Mouse (Mus musculus) limb, embryonic 11.5 days (tissue): ENCODE results near the gene Ppp4c. TPM values are rescaled to one million over a fixed set of nuclear protein-coding genes. Genes with fewer than 3 reads are reported as not detected.

Experiments used
- ATAC-seq: fragments of 200-750 bp; cut with Nextera tagmentation; 2 replicates; pipeline ENCODE4 v1.8.0; 2017; ENCODE audit warnings: low read depth; ENCODE audit not compliant: insufficient number of reproducible peaks, low FRiP score, low TSS enrichment
- DNase-seq: peaks from one replicate; pipeline ENCODE4 v3.0.0-alpha.2; 2015; ENCODE audit warnings: low spot score
- H3K27ac ChIP-seq: fragments of 300-500 bp; sonication (generic); replicated peaks from 2 replicates; pipeline ENCODE4 v1.5.1; 2014; ENCODE audit warnings: low read depth, mild to moderate bottlenecking, low read length
- H3K27me3 ChIP-seq: fragments of 300-500 bp; sonication (generic); 2 replicates; pipeline ENCODE4 v1.6.1; 2014; ENCODE audit warnings: mild to moderate bottlenecking, low read length, mixed read lengths; ENCODE audit not compliant: control insufficient read depth, insufficient read depth
- H3K36me3 ChIP-seq: fragments of 300-500 bp; sonication (generic); 2 replicates; pipeline ENCODE4 v1.6.1; 2014; ENCODE audit warnings: mild to moderate bottlenecking, low read length, moderate library complexity, mixed read lengths; ENCODE audit not compliant: control insufficient read depth, insufficient read depth
- H3K4me1 ChIP-seq: fragments of 300-500 bp; sonication (generic); 2 replicates; pipeline ENCODE4 v1.6.1; 2014; ENCODE audit warnings: low read length, mixed read lengths; ENCODE audit not compliant: control insufficient read depth, insufficient read depth
- H3K4me2 ChIP-seq: fragments of 300-500 bp; sonication (generic); 2 replicates; pipeline ENCODE4 v1.6.1; 2014; ENCODE audit warnings: low read depth, mild to moderate bottlenecking, moderate library complexity; ENCODE audit not compliant: severe bottlenecking
- H3K4me3 ChIP-seq: fragments of 300-500 bp; sonication (generic); 2 replicates; pipeline ENCODE4 v1.5.1; 2014; ENCODE audit warnings: low read depth, low read length
- H3K9ac ChIP-seq: fragments of 300-500 bp; sonication (generic); 2 replicates; pipeline ENCODE4 v1.6.1; 2014; ENCODE audit warnings: mild to moderate bottlenecking, low read length
- H3K9me3 ChIP-seq: fragments of 300-500 bp; sonication (generic); 2 replicates; pipeline ENCODE4 v1.6.1; 2016; ENCODE audit warnings: low read length; ENCODE audit not compliant: control insufficient read depth
- WGBS: fragments of 180-500 bp; shearing (Covaris S2); extraction: QIAGEN DNeasy Blood & Tissue Kit; methylation state at CpG from one replicate; pipeline ENCODE4 v1.1.7; 2014; 5-methylcytosine and 5-hydroxymethylcytosine counted together
- polyA plus RNA-seq: library from polyadenylated mRNA; unstranded; fragments of >200 nt; fragmentation: Nextera tagmentation; extraction: Ambion mirVana; gene quantifications from 2 replicates; pipeline ENCODE4 v1.2.1, GENCODE M21; 2014

Gene Ppp4c
- polyA plus RNA-seq, 1 experiment from 2014 or later: 426 TPM

DNA sequence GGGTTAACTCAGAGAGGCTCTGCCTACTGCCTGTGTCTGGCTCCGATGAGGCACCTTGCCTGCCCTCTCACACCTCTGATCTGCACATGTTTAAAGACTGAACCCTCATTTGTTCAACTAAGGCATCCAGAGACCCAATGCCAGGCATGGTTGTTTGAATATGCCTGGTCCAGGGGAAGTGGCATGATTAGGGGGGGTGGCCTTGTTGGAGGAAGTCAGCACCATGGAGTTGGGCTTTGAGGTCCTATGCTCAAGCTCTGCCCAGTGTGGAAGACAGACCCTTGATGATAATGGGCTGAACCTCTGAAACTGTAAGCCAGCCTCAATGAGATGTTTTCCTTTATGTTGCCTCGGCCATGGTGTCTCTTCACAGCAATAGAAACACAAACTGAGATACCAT lies 18.9 kb downstream of the Ppp4c start:
- DNase-seq (no peak), ATAC-seq (no peak)
- no peak overlapping the region for H3K27ac ChIP-seq
- WGBS: 74% methylated on average over 2 of the region's 2 CpGs
- no peaks in the 10 kb centered on the region for H3K27me3 ChIP-seq
- no peak overlapping the region for H3K4me2 ChIP-seq
- peaks cover 15% of the 10 kb centered on the region for H3K4me1 ChIP-seq
- no peak overlapping the region for H3K4me3 ChIP-seq
- no peak overlapping the region for H3K9ac ChIP-seq
- no peaks in the 10 kb centered on the region; the same call in 1 of the 2 replicates for H3K36me3 ChIP-seq
- H3K9me3 ChIP-seq: no peaks in the 10 kb centered on the region

DNA sequence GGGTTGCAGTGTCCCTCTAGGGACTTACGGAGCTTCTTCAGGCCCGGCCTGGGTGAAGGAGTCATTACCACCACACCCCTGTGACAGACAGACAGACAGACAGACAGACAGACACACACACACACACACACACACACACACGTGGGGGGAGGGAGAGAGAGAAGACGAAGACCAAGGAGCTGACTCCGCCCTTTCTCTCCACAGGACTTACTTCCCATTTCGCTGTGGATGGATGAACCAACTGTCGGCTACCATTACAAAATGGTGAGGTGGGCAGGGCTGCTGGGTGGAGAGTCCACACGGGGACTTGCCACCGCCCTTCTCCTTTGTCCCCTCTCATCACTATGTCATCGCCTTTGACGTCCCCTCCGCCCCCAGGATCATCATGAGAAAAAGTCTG lies 21.5 kb downstream of the Ppp4c start:
- Histone ChIP-seq H3K4me3 (no peak overlapping the region), H3K4me2 (no peak overlapping the region), H3K9ac (no peak overlapping the region), H3K27me3 (no peaks in the 10 kb centered on the region), H3K27ac (no peak overlapping the region), H3K9me3 (no peaks in the 10 kb centered on the region), H3K4me1 (peaks cover 4% of the 10 kb centered on the region), H3K36me3 (peaks cover 5% of the 10 kb centered on the region; the same call in 1 of the 2 replicates)
- DNase-seq: no peak
- no peak for ATAC-seq
- WGBS: 86% methylated on average over 12 of the region's 12 CpGs

DNA sequence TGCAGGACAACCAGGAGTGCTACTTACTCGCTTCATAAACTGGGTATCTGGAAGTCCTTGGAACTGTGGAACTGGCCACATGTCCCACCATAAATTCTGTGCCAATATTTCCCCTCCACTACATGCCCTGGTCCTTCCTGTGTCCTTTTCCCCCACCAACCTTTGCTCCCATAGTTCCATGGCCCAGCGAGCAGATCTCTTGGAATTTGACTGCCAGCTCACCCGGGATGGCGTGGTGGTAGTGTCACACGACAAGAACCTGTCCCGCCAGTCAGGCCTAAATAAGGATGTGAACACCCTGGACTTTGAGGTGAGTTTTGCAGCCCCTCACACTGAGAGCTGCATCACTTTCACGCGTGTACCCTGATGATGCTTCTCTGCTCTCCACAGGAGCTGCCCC lies 25.3 kb downstream of the Ppp4c start:
- no peak overlapping the region for H3K4me2 ChIP-seq
- ATAC-seq (no peak), DNase-seq (no peak)
- WGBS: 92% methylated on average over 8 of the region's 8 CpGs
- H3K27me3 ChIP-seq: no peaks in the 10 kb centered on the region
- no peak overlapping the region for H3K4me3 ChIP-seq
- no peak overlapping the region for H3K27ac ChIP-seq
- peaks cover 10% of the 10 kb centered on the region; the same call in 1 of the 2 replicates for H3K36me3 ChIP-seq
- no peaks in the 10 kb centered on the region for H3K9me3 ChIP-seq
- no peaks in the 10 kb centered on the region for H3K4me1 ChIP-seq
- no peak overlapping the region for H3K9ac ChIP-seq

DNA sequence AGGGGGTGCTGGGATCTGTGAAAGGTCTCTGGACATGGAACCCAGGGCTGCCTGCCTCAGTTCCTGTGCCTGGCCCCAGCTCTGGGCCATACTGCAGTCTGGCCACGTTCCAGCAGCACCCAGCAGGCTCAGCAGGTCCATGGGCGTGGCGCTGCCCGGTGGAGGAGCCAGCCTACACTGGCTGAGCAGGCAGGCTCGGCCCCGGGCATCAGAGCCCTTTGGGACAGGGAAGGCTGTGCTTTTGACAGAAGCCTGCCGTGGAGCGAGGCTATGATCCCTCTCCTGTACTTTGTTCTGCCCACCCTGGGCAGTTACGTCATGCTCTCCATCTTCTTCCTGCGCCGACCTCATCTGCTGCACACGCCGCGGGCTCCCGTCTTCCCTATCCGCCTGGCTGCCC lies 26.1 kb downstream of the Ppp4c start, which contains the start of gene Gdpd3:
Gdpd3 (plus strand) TSS at position 134 of the 400 bp plus-strand sequence.
- DNase-seq (no peak), ATAC-seq (no peak)
- no peak within 1 kb of the TSS for H3K27ac ChIP-seq
- H3K9me3 ChIP-seq: no peaks in the 10 kb centered on the region
- WGBS: 87% methylated on average over 16 of the region's 16 CpGs
- no peaks in the 10 kb centered on the region for H3K4me1 ChIP-seq
- H3K4me2 ChIP-seq: no peak within 1 kb of the TSS
- H3K36me3 ChIP-seq: peaks cover 10% of the 10 kb centered on the region; the same call in 1 of the 2 replicates
- no peak within 1 kb of the TSS for H3K4me3 ChIP-seq
- no peaks in the 10 kb centered on the region for H3K27me3 ChIP-seq
- no peak within 1 kb of the TSS; the same call in 1 of the 2 replicates for H3K9ac ChIP-seq

DNA sequence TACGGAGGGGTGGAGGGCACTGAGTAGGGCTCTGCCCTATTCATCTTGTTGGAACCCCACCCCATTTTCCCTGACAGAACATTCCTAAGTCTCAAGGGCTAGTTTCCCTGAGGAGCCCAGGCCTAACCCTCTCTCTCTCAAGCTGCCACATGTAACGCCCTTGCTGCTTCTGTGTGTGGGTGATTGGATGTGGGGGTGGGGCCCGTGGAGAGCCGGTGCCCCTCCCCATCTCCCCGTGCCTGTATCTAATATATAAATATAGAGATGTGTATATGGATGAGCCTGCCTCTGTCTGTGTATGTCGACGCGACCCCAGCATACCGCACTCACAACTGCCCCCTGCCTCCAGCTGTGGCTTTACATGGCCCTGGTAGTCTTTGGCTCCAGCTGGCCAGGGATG lies 26.8 kb downstream of the Ppp4c start:
- H3K4me3 ChIP-seq: no peak overlapping the region
- peaks cover 10% of the 10 kb centered on the region; the same call in 1 of the 2 replicates for H3K36me3 ChIP-seq
- H3K27ac ChIP-seq: no peak overlapping the region
- no peak overlapping the region for H3K4me2 ChIP-seq
- WGBS: 89% methylated on average over 9 of the region's 9 CpGs
- ATAC-seq (no peak), DNase-seq (no peak)
- no peaks in the 10 kb centered on the region for H3K9me3 ChIP-seq
- no peaks in the 10 kb centered on the region for H3K27me3 ChIP-seq
- no peaks in the 10 kb centered on the region for H3K4me1 ChIP-seq
- H3K9ac ChIP-seq: no peak overlapping the region

DNA sequence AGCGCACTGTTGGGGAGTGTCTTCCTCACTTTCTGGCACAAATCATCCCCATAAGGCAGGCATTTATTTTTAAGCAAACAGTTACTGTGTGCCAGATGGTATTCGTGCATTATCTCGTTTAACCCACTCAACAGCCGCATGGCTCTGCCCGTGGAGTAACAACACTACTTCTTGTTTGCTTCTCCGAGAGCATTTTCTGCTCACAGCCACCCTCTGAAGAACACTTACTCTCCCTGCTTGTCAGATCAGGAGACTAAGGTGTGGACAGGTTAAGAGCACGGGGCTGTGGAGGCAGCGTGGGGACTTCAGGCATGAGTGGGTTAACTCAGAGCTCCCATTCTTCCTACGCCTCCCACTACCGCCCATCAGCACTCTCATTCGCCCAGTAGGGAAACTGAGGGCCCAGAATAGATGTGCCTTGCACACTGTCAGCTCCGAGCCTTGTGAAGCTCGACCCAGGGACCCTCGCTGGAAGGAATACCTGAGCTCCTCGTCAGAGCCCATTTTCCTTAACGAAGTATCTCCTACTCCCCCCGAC lies 29.8 kb downstream of the Ppp4c start:
- Histone ChIP-seq H3K4me3 (no peak overlapping the region), H3K27me3 (no peaks in the 10 kb centered on the region), H3K9ac (no peak overlapping the region), H3K36me3 (peaks cover 8% of the 10 kb centered on the region; the same call in 1 of the 2 replicates), H3K4me2 (no peak overlapping the region), H3K9me3 (no peaks in the 10 kb centered on the region), H3K4me1 (no peaks in the 10 kb centered on the region), H3K27ac (no peak overlapping the region)
- 76% methylated on average over 17 of the region's 17 CpGs for WGBS
- ATAC-seq: no peak
- no peak for DNase-seq

DNA sequence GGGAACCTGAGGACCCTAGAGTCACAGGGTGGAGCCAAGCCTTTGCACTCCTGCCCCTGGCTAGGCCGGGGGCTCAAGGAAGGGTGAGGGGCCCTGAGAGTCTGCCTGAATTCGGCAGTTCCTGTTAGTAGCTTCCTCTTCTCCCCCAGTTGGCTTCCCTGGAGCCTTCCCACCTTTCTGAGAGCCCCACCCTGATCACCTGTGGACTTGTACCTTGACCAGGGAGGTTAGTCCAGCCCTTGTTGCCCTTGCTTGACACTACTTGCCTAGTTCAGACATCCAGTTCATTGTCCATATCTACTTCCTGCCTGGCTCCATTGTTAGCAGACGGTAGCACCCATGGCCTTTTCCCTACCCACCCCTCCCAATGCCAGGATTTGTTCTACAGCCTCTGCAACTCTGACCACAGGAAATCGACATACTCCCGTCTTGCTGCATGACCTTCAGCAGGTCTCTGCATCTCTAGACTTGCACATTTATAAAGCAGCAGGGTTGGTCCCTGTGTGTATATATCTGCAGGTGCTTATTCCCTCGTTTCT lies 30.7 kb downstream of the Ppp4c start:
- H3K27me3 ChIP-seq: no peaks in the 10 kb centered on the region
- no peaks in the 10 kb centered on the region for H3K4me1 ChIP-seq
- peaks cover 8% of the 10 kb centered on the region; the same call in 1 of the 2 replicates for H3K36me3 ChIP-seq
- H3K27ac ChIP-seq: no peak overlapping the region
- DNase-seq (no peak), ATAC-seq (no peak)
- H3K9me3 ChIP-seq: no peaks in the 10 kb centered on the region
- no peak overlapping the region for H3K9ac ChIP-seq
- 76% methylated on average over 6 of the region's 6 CpGs for WGBS
- H3K4me2 ChIP-seq: no peak overlapping the region
- no peak overlapping the region for H3K4me3 ChIP-seq

DNA sequence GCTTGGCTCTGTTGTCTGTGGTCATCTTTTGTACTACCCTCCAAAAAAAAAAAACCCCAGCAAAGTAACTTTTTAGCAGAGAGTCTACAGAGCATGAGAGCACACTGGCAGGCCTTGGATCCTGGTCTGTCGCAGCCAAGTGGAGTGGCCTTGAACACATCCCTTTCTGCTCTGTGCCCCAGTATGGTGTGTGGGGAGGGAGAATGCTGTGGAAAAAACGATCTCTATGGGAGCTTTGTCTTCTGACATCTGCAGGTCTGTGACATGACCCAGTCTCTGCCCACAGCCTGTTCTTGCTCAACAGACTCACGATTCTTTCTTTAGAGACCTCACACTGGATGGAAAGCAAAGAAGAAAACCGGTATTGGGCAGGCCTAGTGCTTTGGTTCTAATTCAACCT lies 31.3 kb downstream of the Ppp4c start:
- no peaks in the 10 kb centered on the region for H3K27me3 ChIP-seq
- DNase-seq: no peak
- no peak for ATAC-seq
- H3K4me1 ChIP-seq: no peaks in the 10 kb centered on the region
- 80% methylated on average over 4 of the region's 4 CpGs for WGBS
- no peak overlapping the region for H3K27ac ChIP-seq
- H3K4me2 ChIP-seq: peak overlapping the region; percentile 64; the same call in 1 of the 2 replicates
- peaks cover 6% of the 10 kb centered on the region; the same call in 1 of the 2 replicates for H3K36me3 ChIP-seq
- no peaks in the 10 kb centered on the region for H3K9me3 ChIP-seq
- H3K9ac ChIP-seq: no peak overlapping the region
- H3K4me3 ChIP-seq: no peak overlapping the region
